Mouse (Mus musculus): ENCODE results near the gene Tia1. TPM values are rescaled to one million over a fixed set of nuclear protein-coding genes. Genes with fewer than 3 reads are reported as not detected.

Tia1 gene
- polyA plus RNA-seq, 1 experiment from 2014 or later: 228 TPM

- Histone ChIP-seq H3K27me3 (ENCODE audit: control insufficient read depth, insufficient read depth, low read length) (no peaks in the 10 kb centered on the region), H3K9me3 (replicated peaks; ENCODE audit: control insufficient read depth, low read length) (no peaks in the 10 kb centered on the region), H3K4me3 (ENCODE audit: low read depth, low read length) (no peak overlapping the region), H3K9ac (replicated peaks; ENCODE audit: low read length) (no peak overlapping the region), H3K4me2 (ENCODE audit: low read depth, low read length) (no peak overlapping the region), H3K27ac (replicated peaks; ENCODE audit: low read depth, low read length) (no peak overlapping the region), H3K4me1 (ENCODE audit: control insufficient read depth, insufficient read depth, low read length) (no peaks in the 10 kb centered on the region), H3K36me3 (replicated peaks; ENCODE audit: control insufficient read depth, insufficient read depth, low read depth, low read length) (peaks cover 19% of the 10 kb centered on the region)
- WGBS: 79% methylated on average over 18 of the region's 18 CpGs
- no peak for ATAC-seq (replicated peaks; ENCODE audit: insufficient number of reproducible peaks, low FRiP score, low TSS enrichment, low read depth)
- no peak for DNase-seq (ENCODE audit: low spot score)
Observed at GRCm38 (mm10) chr6:86388461-86388860, 15.6 kb upstream of the Tia1 start.

DNA sequence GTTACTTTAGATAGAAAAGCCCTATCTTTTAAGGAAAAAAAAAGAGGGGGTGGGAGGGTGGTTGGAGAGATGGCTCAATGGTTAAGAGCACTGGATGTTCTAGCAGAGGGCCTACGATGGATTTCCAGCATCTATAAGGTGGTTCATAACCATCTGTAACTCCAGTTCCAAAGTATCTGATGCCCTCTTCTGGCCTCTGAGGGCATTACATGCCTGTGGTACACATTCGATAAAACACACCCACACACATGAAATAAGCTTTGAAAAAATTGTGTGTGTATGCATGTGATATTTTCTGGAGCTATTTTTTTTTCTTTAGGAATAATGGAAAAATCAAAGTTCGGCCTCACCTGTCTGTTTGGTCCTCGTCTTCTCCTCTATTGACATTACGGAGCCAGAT is 12.7 kb upstream of the Tia1 start:
- ATAC-seq (replicated peaks; ENCODE audit: insufficient number of reproducible peaks, low FRiP score, low TSS enrichment, low read depth) (no peak), DNase-seq (ENCODE audit: low spot score) (no peak)
- H3K4me1 ChIP-seq (ENCODE audit: control insufficient read depth, insufficient read depth, low read length): no peaks in the 10 kb centered on the region
- peaks cover 19% of the 10 kb centered on the region for H3K36me3 ChIP-seq (replicated peaks; ENCODE audit: control insufficient read depth, insufficient read depth, low read depth, low read length)
- H3K4me2 ChIP-seq (ENCODE audit: low read depth, low read length): no peak overlapping the region
- no peak overlapping the region for H3K27ac ChIP-seq (replicated peaks; ENCODE audit: low read depth, low read length)
- H3K9me3 ChIP-seq (replicated peaks; ENCODE audit: control insufficient read depth, low read length): no peaks in the 10 kb centered on the region
- no peak overlapping the region for H3K4me3 ChIP-seq (ENCODE audit: low read depth, low read length)
- WGBS: 95% methylated on average over 5 of the region's 5 CpGs
- no peak overlapping the region for H3K9ac ChIP-seq (replicated peaks; ENCODE audit: low read length)
- H3K27me3 ChIP-seq (ENCODE audit: control insufficient read depth, insufficient read depth, low read length): no peaks in the 10 kb centered on the region

- Histone ChIP-seq H3K9ac (replicated peaks; ENCODE audit: low read length) (no peak overlapping the region), H3K27ac (replicated peaks; ENCODE audit: low read depth, low read length) (no peak overlapping the region), H3K4me3 (ENCODE audit: low read depth, low read length) (no peak overlapping the region), H3K36me3 (replicated peaks; ENCODE audit: control insufficient read depth, insufficient read depth, low read depth, low read length) (peaks cover 17% of the 10 kb centered on the region), H3K9me3 (replicated peaks; ENCODE audit: control insufficient read depth, low read length) (no peaks in the 10 kb centered on the region), H3K27me3 (ENCODE audit: control insufficient read depth, insufficient read depth, low read length) (no peaks in the 10 kb centered on the region), H3K4me1 (ENCODE audit: control insufficient read depth, insufficient read depth, low read length) (no peaks in the 10 kb centered on the region), H3K4me2 (ENCODE audit: low read depth, low read length) (no peak overlapping the region)
- 79% methylated on average over 1 of the region's 1 CpGs for WGBS
- ATAC-seq (replicated peaks; ENCODE audit: insufficient number of reproducible peaks, low FRiP score, low TSS enrichment, low read depth): no peak
- no peak for DNase-seq (ENCODE audit: low spot score)
Observed at GRCm38 (mm10) chr6:86393187-86393586, 10.8 kb upstream of the Tia1 start.

GRCm38 (mm10) chr6:86394078-86394720 is 9.8 kb upstream of the Tia1 start:
- ATAC-seq (replicated peaks; ENCODE audit: insufficient number of reproducible peaks, low FRiP score, low TSS enrichment, low read depth) (no peak), DNase-seq (ENCODE audit: low spot score) (no peak)
- Histone ChIP-seq H3K9ac (replicated peaks; ENCODE audit: low read length) (no peak overlapping the region), H3K4me2 (ENCODE audit: low read depth, low read length) (no peak overlapping the region), H3K4me3 (ENCODE audit: low read depth, low read length) (no peak overlapping the region), H3K4me1 (ENCODE audit: control insufficient read depth, insufficient read depth, low read length) (no peaks in the 10 kb centered on the region), H3K27ac (replicated peaks; ENCODE audit: low read depth, low read length) (no peak overlapping the region), H3K36me3 (replicated peaks; ENCODE audit: control insufficient read depth, insufficient read depth, low read depth, low read length) (peaks cover 8% of the 10 kb centered on the region), H3K9me3 (replicated peaks; ENCODE audit: control insufficient read depth, low read length) (no peaks in the 10 kb centered on the region), H3K27me3 (ENCODE audit: control insufficient read depth, insufficient read depth, low read length) (no peaks in the 10 kb centered on the region)
- 90% methylated on average over 17 of the region's 17 CpGs for WGBS

DNA sequence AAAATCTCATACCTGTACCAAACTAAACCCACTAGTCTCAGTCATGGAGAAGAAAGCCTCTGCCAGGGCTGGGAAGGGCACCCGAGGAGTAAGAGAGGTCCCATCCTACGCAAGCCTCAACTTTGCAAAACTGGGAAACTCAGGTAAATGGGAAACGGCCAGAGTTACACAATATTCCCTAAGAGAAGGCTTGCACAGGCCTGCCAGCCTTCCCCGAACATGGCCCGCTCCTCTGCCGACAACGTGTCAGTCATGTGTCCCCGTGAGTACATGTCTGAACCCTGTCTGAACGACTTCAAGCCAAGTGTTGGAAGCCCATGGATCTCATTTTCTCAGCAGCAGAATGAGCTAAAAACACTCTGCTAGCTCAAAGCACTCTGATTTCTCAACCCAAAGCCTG is 9.0 kb upstream of the Tia1 start:
- Histone ChIP-seq H3K4me1 (ENCODE audit: control insufficient read depth, insufficient read depth, low read length) (no peaks in the 10 kb centered on the region), H3K9ac (replicated peaks; ENCODE audit: low read length) (no peak overlapping the region; the same call in 1 of the 2 replicates), H3K36me3 (replicated peaks; ENCODE audit: control insufficient read depth, insufficient read depth, low read depth, low read length) (peaks cover 8% of the 10 kb centered on the region), H3K4me3 (ENCODE audit: low read depth, low read length) (no peak overlapping the region), H3K27ac (replicated peaks; ENCODE audit: low read depth, low read length) (no peak overlapping the region), H3K27me3 (ENCODE audit: control insufficient read depth, insufficient read depth, low read length) (no peaks in the 10 kb centered on the region), H3K9me3 (replicated peaks; ENCODE audit: control insufficient read depth, low read length) (no peaks in the 10 kb centered on the region), H3K4me2 (ENCODE audit: low read depth, low read length) (no peak overlapping the region)
- ATAC-seq (replicated peaks; ENCODE audit: insufficient number of reproducible peaks, low FRiP score, low TSS enrichment, low read depth): no peak
- WGBS: 85% methylated on average over 9 of the region's 9 CpGs
- DNase-seq (ENCODE audit: low spot score): no peak

- Histone ChIP-seq H3K36me3 (replicated peaks; ENCODE audit: control insufficient read depth, insufficient read depth, low read depth, low read length) (peaks cover 8% of the 10 kb centered on the region), H3K4me2 (ENCODE audit: low read depth, low read length) (peak overlapping the region; percentile 91), H3K9me3 (replicated peaks; ENCODE audit: control insufficient read depth, low read length) (no peaks in the 10 kb centered on the region), H3K4me3 (ENCODE audit: low read depth, low read length) (peak overlapping the region; percentile 94), H3K9ac (replicated peaks; ENCODE audit: low read length) (peak overlapping the region; percentile 84), H3K4me1 (ENCODE audit: control insufficient read depth, insufficient read depth, low read length) (no peaks in the 10 kb centered on the region), H3K27ac (replicated peaks; ENCODE audit: low read depth, low read length) (no peak overlapping the region), H3K27me3 (ENCODE audit: control insufficient read depth, insufficient read depth, low read length) (no peaks in the 10 kb centered on the region)
- 0 out of 2 replicates have a peak, but pooled peaks have one; percentile 1 for ATAC-seq (replicated peaks; ENCODE audit: insufficient number of reproducible peaks, low FRiP score, low TSS enrichment, low read depth)
- no peak for DNase-seq (ENCODE audit: low spot score)
- WGBS: 39% methylated on average over 10 of the region's 10 CpGs
Observed at GRCm38 (mm10) chr6:86395969-86396368, 8.1 kb upstream of the Tia1 start.

- peak within 1 kb of the TSS; percentile 84 for H3K9ac ChIP-seq (replicated peaks; ENCODE audit: low read length)
- H3K9me3 ChIP-seq (replicated peaks; ENCODE audit: control insufficient read depth, low read length): no peaks in the 10 kb centered on the region
- H3K4me1 ChIP-seq (ENCODE audit: control insufficient read depth, insufficient read depth, low read length): no peaks in the 10 kb centered on the region
- H3K4me3 ChIP-seq (ENCODE audit: low read depth, low read length): peak within 1 kb of the TSS; percentile 94
- H3K27ac ChIP-seq (replicated peaks; ENCODE audit: low read depth, low read length): peak within 1 kb of the TSS; percentile 83
- H3K36me3 ChIP-seq (replicated peaks; ENCODE audit: control insufficient read depth, insufficient read depth, low read depth, low read length): peaks cover 3% of the 10 kb centered on the region
- peak within 1 kb of the TSS; percentile 91 for H3K4me2 ChIP-seq (ENCODE audit: low read depth, low read length)
- ATAC-seq (replicated peaks; ENCODE audit: insufficient number of reproducible peaks, low FRiP score, low TSS enrichment, low read depth) (peak; percentile 91), DNase-seq (ENCODE audit: low spot score) (peak; percentile 93)
- H3K27me3 ChIP-seq (ENCODE audit: control insufficient read depth, insufficient read depth, low read length): no peaks in the 10 kb centered on the region
- under 1% methylated on average over 47 of the region's 51 CpGs for WGBS
Observed at GRCm38 (mm10) chr6:86396581-86397256, 7.3 kb upstream of the Tia1 start, which contains the start of gene Pcyox1. Pcyox1 (minus strand) TSS chr6:86397154.

- Histone ChIP-seq H3K9me3 (replicated peaks; ENCODE audit: control insufficient read depth, low read length) (no peaks in the 10 kb centered on the region), H3K27ac (replicated peaks; ENCODE audit: low read depth, low read length) (no peak overlapping the region), H3K36me3 (replicated peaks; ENCODE audit: control insufficient read depth, insufficient read depth, low read depth, low read length) (no peaks in the 10 kb centered on the region; the same call in 1 of the 2 replicates), H3K27me3 (ENCODE audit: control insufficient read depth, insufficient read depth, low read length) (no peaks in the 10 kb centered on the region), H3K4me2 (ENCODE audit: low read depth, low read length) (peak overlapping the region; percentile 91), H3K4me3 (ENCODE audit: low read depth, low read length) (peak overlapping the region; percentile 94), H3K4me1 (ENCODE audit: control insufficient read depth, insufficient read depth, low read length) (no peaks in the 10 kb centered on the region), H3K9ac (replicated peaks; ENCODE audit: low read length) (peak overlapping the region; percentile 84)
- ATAC-seq (replicated peaks; ENCODE audit: insufficient number of reproducible peaks, low FRiP score, low TSS enrichment, low read depth) (no peak; the same call in 1 of the 2 replicates), DNase-seq (ENCODE audit: low spot score) (no peak)
- 8% methylated on average over 14 of the region's 14 CpGs for WGBS
Observed at GRCm38 (mm10) chr6:86397257-86397980, 6.6 kb upstream of the Tia1 start.

Data from embryonic facial prominence, embryonic 11.5 days (tissue).